Mouse (Mus musculus): ENCODE measurements at regions not wholly inside any gene's neighbourhood (a gene's known extent, or its start where the extent isn't known, plus 50 kb on each side); places are given as distances from the start of the nearest gene placed in this dataset.

DNA sequence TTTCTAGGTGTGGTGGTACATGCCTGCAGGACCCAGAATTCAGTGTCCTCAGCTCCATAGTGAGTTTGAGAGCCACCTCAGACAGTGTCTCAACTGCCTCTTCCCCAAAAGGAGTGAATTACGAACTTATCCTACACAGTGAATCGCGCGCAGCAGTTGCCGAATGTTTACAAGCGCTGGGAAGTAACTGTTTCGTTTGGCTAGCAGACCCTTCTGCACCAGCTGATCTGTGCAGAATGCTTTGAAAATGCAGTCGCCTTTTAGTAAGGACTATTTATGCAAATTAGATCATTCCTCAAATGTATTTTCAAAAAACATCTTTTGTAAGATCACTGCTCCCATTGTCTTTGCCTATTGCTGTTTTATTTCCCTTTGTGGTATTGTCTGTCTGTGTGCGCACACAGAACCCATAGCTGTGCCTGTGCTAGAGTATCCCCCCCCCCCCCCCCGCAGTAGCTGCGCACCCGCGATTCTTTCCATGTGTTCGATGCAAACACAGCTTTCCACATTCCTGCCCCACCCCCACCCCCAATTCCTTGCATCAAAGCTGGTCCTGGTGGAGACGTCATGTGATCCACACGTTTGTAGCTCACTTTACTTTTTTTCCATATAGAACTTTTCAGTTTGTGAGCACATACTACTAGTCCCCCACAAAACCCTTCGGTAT is 97.5 kb upstream of the Sox2 start:
- no peak overlapping the region for H3K27ac ChIP-seq (replicated peaks in 1 of 2; ENCODE audit: control insufficient read depth in 1 of 2, insufficient read depth in 1 of 2, low read depth in 2 of 2, low read length in 2 of 2)
- H3K4me1 ChIP-seq (ENCODE audit: control insufficient read depth in 2 of 2, insufficient read depth in 2 of 2, low read length in 2 of 2): no peaks in the 10 kb centered on the region
- no peaks in the 10 kb centered on the region for H3K36me3 ChIP-seq (ENCODE audit: control insufficient read depth, insufficient read depth, low read length)
- no peak overlapping the region for H3K4me2 ChIP-seq (ENCODE audit: low read length)
- H3K9ac ChIP-seq (ENCODE audit: low read length): no peak overlapping the region
- no peaks in the 10 kb centered on the region for H3K27me3 ChIP-seq (ENCODE audit: control insufficient read depth, insufficient read depth, low read length)
- no peak for ATAC-seq (ENCODE audit: insufficient number of reproducible peaks, insufficient read depth, low FRiP score, low read depth)
- H3K4me3 ChIP-seq (ENCODE audit: control insufficient read depth in 1 of 2, insufficient read depth in 1 of 2, low read depth in 1 of 2, low read length in 2 of 2): no peak overlapping the region
- 71% methylated on average over 17 of the region's 17 CpGs for WGBS
- H3K9me3 ChIP-seq (ENCODE audit: control insufficient read depth, low read length): no peaks in the 10 kb centered on the region

GRCm38 (mm10) chr3:34551069-34551468 is 99.1 kb upstream of the Sox2 start:
- Histone ChIP-seq H3K4me3 (ENCODE audit: control insufficient read depth in 1 of 2, insufficient read depth in 1 of 2, low read depth in 1 of 2, low read length in 2 of 2) (no peak overlapping the region), H3K27me3 (ENCODE audit: control insufficient read depth, insufficient read depth, low read length) (no peaks in the 10 kb centered on the region), H3K4me1 (ENCODE audit: control insufficient read depth in 2 of 2, insufficient read depth in 2 of 2, low read length in 2 of 2) (no peaks in the 10 kb centered on the region), H3K9ac (ENCODE audit: low read length) (no peak overlapping the region), H3K36me3 (ENCODE audit: control insufficient read depth, insufficient read depth, low read length) (no peaks in the 10 kb centered on the region), H3K27ac (replicated peaks in 1 of 2; ENCODE audit: control insufficient read depth in 1 of 2, insufficient read depth in 1 of 2, low read depth in 2 of 2, low read length in 2 of 2) (no peak overlapping the region), H3K4me2 (ENCODE audit: low read length) (no peak overlapping the region), H3K9me3 (ENCODE audit: control insufficient read depth, low read length) (no peaks in the 10 kb centered on the region)
- ATAC-seq (ENCODE audit: insufficient number of reproducible peaks, insufficient read depth, low FRiP score, low read depth): no peak
- WGBS: 51% methylated on average over 3 of the region's 3 CpGs

- Histone ChIP-seq H3K36me3 (ENCODE audit: control insufficient read depth, insufficient read depth, low read length) (no peaks in the 10 kb centered on the region), H3K9ac (ENCODE audit: low read length) (no peak overlapping the region), H3K27me3 (ENCODE audit: control insufficient read depth, insufficient read depth, low read length) (no peaks in the 10 kb centered on the region), H3K9me3 (ENCODE audit: control insufficient read depth, low read length) (no peaks in the 10 kb centered on the region), H3K27ac (replicated peaks in 1 of 2; ENCODE audit: control insufficient read depth in 1 of 2, insufficient read depth in 1 of 2, low read depth in 2 of 2, low read length in 2 of 2) (no peak overlapping the region), H3K4me2 (ENCODE audit: low read length) (no peak overlapping the region), H3K4me3 (ENCODE audit: control insufficient read depth in 1 of 2, insufficient read depth in 1 of 2, low read depth in 1 of 2, low read length in 2 of 2) (no peak overlapping the region), H3K4me1 (ENCODE audit: control insufficient read depth in 2 of 2, insufficient read depth in 2 of 2, low read length in 2 of 2) (no peaks in the 10 kb centered on the region)
- WGBS: 73% methylated on average over 12 of the region's 12 CpGs
- no peak for ATAC-seq (ENCODE audit: insufficient number of reproducible peaks, insufficient read depth, low FRiP score, low read depth)
Observed at GRCm38 (mm10) chr3:34550189-34550588, 100.0 kb upstream of the Sox2 start.

- ATAC-seq (ENCODE audit: insufficient number of reproducible peaks, insufficient read depth, low FRiP score, low read depth): no peak
- WGBS: 37% methylated on average over 3 of the region's 3 CpGs
- H3K4me1 ChIP-seq (ENCODE audit: control insufficient read depth in 2 of 2, insufficient read depth in 2 of 2, low read length in 2 of 2): peaks cover 0 to 6% of the 10 kb centered on the region in 2 experiments; a peak in 1 of 4 replicates
Observed at GRCm38 (mm10) chr3:34532451-34532850, 117.8 kb upstream of the Sox2 start.

GRCm38 (mm10) chr3:34531836-34532235 is 118.4 kb upstream of the Sox2 start:
- no peaks in the 10 kb centered on the region for H3K36me3 ChIP-seq (ENCODE audit: control insufficient read depth, insufficient read depth, low read length)
- peaks cover 0 to 6% of the 10 kb centered on the region in 2 experiments; a peak in 1 of 4 replicates for H3K4me1 ChIP-seq (ENCODE audit: control insufficient read depth in 2 of 2, insufficient read depth in 2 of 2, low read length in 2 of 2)
- ATAC-seq (ENCODE audit: insufficient number of reproducible peaks, insufficient read depth, low FRiP score, low read depth): no peak
- peak overlapping the region in 1 of 2 experiments; percentile 14; a peak in 1 of 4 replicates for H3K27ac ChIP-seq (replicated peaks in 1 of 2; ENCODE audit: control insufficient read depth in 1 of 2, insufficient read depth in 1 of 2, low read depth in 2 of 2, low read length in 2 of 2)
- H3K4me3 ChIP-seq (ENCODE audit: control insufficient read depth in 1 of 2, insufficient read depth in 1 of 2, low read depth in 1 of 2, low read length in 2 of 2): no peak overlapping the region
- no peaks in the 10 kb centered on the region; the same call in 1 of the 2 replicates for H3K9me3 ChIP-seq (ENCODE audit: control insufficient read depth, low read length)
- H3K4me2 ChIP-seq (ENCODE audit: low read length): no peak overlapping the region
- no peaks in the 10 kb centered on the region for H3K27me3 ChIP-seq (ENCODE audit: control insufficient read depth, insufficient read depth, low read length)
- no peak overlapping the region for H3K9ac ChIP-seq (ENCODE audit: low read length)
- 69% methylated on average over 7 of the region's 7 CpGs for WGBS

More at GRCm38 (mm10) chr3:34532451-34532850, 117.8 kb upstream of the Sox2 start:
- no peaks in the 10 kb centered on the region for H3K36me3 ChIP-seq (ENCODE audit: control insufficient read depth, insufficient read depth, low read length)
- no peak overlapping the region for H3K4me3 ChIP-seq (ENCODE audit: control insufficient read depth in 1 of 2, insufficient read depth in 1 of 2, low read depth in 1 of 2, low read length in 2 of 2)
- peak overlapping the region in 1 of 2 experiments; percentile 14; a peak in 1 of 4 replicates for H3K27ac ChIP-seq (replicated peaks in 1 of 2; ENCODE audit: control insufficient read depth in 1 of 2, insufficient read depth in 1 of 2, low read depth in 2 of 2, low read length in 2 of 2)
- H3K27me3 ChIP-seq (ENCODE audit: control insufficient read depth, insufficient read depth, low read length): no peaks in the 10 kb centered on the region
- H3K9ac ChIP-seq (ENCODE audit: low read length): no peak overlapping the region
- no peak overlapping the region for H3K4me2 ChIP-seq (ENCODE audit: low read length)
- H3K9me3 ChIP-seq (ENCODE audit: control insufficient read depth, low read length): no peaks in the 10 kb centered on the region

- Histone ChIP-seq H3K36me3 (ENCODE audit: control insufficient read depth, insufficient read depth, low read length) (no peaks in the 10 kb centered on the region), H3K9ac (ENCODE audit: low read length) (no peak overlapping the region), H3K9me3 (ENCODE audit: control insufficient read depth, low read length) (peaks cover 8% of the 10 kb centered on the region), H3K4me2 (ENCODE audit: low read length) (no peak overlapping the region), H3K4me1 (ENCODE audit: control insufficient read depth in 2 of 2, insufficient read depth in 2 of 2, low read length in 2 of 2) (peaks cover 0 to 5% of the 10 kb centered on the region in 2 experiments; a peak in 1 of 4 replicates), H3K27me3 (ENCODE audit: control insufficient read depth, insufficient read depth, low read length) (no peaks in the 10 kb centered on the region), H3K27ac (replicated peaks in 1 of 2; ENCODE audit: control insufficient read depth in 1 of 2, insufficient read depth in 1 of 2, low read depth in 2 of 2, low read length in 2 of 2) (no peak overlapping the region), H3K4me3 (ENCODE audit: control insufficient read depth in 1 of 2, insufficient read depth in 1 of 2, low read depth in 1 of 2, low read length in 2 of 2) (no peak overlapping the region)
- no peak for ATAC-seq (ENCODE audit: insufficient number of reproducible peaks, insufficient read depth, low FRiP score, low read depth)
Observed at GRCm38 (mm10) chr3:34527546-34527945, 122.7 kb upstream of the Sox2 start.

- no peak overlapping the region for H3K9ac ChIP-seq (ENCODE audit: low read length)
- no peak for ATAC-seq (ENCODE audit: insufficient number of reproducible peaks, insufficient read depth, low FRiP score, low read depth)
- no peak overlapping the region for H3K27ac ChIP-seq (replicated peaks in 1 of 2; ENCODE audit: control insufficient read depth in 1 of 2, insufficient read depth in 1 of 2, low read depth in 2 of 2, low read length in 2 of 2)
- H3K4me1 ChIP-seq (ENCODE audit: control insufficient read depth in 2 of 2, insufficient read depth in 2 of 2, low read length in 2 of 2): no peaks in the 10 kb centered on the region
- no peak overlapping the region for H3K4me2 ChIP-seq (ENCODE audit: low read length)
- no peaks in the 10 kb centered on the region for H3K27me3 ChIP-seq (ENCODE audit: control insufficient read depth, insufficient read depth, low read length)
- H3K36me3 ChIP-seq (ENCODE audit: control insufficient read depth, insufficient read depth, low read length): no peaks in the 10 kb centered on the region
- H3K4me3 ChIP-seq (ENCODE audit: control insufficient read depth in 1 of 2, insufficient read depth in 1 of 2, low read depth in 1 of 2, low read length in 2 of 2): no peak overlapping the region
- 70% methylated on average over 5 of the region's 5 CpGs for WGBS
- H3K9me3 ChIP-seq (ENCODE audit: control insufficient read depth, low read length): peaks cover 8% of the 10 kb centered on the region
Observed at GRCm38 (mm10) chr3:34525730-34526129, 124.5 kb upstream of the Sox2 start.

All from heart, embryonic 14.5 days (tissue).